Mouse (Mus musculus) cerebellum, adult 18-20 months (tissue): ENCODE data around the gene Adamts6.
A peak's percentile ranks its signal among the peaks of the same experiment; 100 is the strongest.

Source experiments
- DNase-seq, 2 experiments: peaks; one replicate each; pipeline ENCODE4 v3.0.0; 2021

Adamts6 gene

DNA sequence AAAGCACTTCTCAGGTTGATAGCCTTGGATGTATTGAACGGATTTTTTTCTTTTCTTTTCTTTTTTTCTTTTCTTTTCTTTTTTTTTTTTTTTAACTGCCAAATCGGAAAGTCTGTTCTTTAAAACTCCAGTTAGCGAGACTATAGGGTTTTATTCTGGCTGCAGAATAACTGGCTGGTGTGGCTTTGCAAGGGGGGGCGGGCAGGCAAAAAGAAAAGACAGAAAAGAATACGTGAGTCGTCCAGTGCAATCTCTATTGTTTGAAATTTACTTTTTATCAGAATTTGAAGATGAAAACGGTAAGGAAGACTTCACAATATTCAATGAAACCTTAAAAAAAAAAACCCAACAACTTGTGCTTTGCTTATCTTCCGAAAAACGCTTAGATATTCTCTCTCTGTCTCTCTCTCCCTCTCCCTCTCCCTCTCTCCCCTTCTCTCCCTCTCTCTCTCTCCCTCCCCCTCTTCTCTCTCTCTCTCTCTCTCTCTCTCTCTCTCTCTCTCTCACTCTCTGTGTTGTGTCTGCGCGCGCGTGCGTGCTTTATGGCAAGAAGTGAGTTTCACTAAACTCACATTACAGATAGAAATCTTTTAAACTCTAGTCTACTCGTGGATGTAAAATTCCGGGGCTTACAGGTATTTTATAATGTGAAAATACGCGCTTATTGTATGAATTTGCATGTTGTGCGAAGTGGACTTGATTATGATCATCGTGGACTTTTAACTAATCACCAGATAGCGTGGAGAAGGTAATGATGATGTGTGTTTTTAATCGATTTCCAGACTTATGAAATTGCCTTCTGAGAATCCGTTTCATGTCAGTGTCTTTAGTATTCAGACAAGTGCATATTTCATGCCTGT, at the start of gene Adamts6:
Gene Adamts6 (plus strand): TSS at position 470 of the 860 bp plus-strand sequence.
- DNase-seq: peak in 1 of 2 experiments; percentile 24

DNA sequence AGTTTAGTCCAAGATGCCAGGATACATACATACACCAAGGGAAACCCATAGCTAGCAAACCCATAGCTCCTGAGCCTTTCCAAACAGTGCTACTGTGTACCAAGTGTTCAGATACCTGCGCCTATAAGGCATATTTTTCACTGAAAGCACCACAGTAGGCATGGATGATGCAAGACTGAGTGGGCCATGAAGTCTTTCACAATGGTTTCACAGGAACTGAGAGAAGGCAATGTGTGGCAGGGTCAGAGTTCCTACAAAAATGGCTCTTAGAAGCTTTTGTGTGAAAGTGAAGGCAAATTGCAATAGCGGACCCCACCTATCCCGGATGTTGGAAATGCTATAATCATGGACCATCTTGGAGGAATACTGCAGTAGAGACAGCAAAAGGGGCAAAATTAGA, 28.6 kb upstream of the Adamts6 start:
- no peak for DNase-seq

DNA sequence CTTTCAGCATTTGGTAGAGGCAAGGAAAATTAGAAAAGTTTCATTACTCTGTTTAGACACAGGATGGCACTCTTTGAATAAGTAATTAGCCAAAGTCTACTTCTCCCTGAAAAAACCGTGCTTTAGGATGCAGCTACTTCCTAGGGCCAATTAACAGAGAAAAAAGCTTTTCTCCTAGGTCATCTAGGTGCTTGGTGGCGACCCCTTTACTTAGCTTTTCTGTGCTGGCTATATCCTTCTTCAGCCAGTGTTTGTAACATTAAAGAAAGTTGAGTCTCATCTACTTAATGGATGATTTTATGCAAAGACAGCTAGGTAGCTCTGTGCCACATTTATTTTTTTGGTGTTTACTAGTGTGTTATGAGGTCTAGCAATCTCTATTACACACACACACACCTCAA, 2.6 kb upstream of the Adamts6 start:
- DNase-seq: peak in 1 of 2 experiments; percentile 25

DNA sequence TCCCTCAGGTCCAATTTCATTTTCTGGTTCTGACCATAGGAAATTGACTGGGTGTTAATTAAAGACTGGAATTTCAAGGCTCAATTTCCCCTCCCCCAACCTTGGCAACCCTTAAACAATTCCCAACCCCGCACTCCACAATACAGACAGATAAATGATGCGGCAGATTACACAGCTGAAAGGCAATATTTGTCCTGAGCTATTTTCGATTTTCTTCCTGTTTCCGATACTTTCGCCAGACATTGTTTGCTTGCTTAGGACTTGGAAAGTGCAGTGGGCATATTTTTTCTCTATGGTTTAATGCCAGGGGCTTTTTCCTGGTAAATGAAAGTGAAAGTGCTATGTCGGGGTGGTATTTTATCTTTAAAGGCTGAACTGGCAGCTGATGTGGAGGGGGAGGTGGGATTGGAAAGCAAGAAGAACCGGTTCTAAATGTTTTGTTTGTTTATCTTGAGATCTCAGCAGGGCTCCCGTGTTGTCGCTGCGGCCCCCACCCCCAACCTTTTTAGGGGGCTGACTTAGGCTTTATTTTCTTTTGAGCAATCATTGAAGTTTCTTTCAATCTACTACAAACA, 1.8 kb upstream of the Adamts6 start:
- DNase-seq: peak in 1 of 2 experiments; percentile 33

- DNase-seq: no peak
Measured at GRCm38 (mm10) chr13:104286336-104286735, 1.3 kb upstream of the Adamts6 start.

DNA sequence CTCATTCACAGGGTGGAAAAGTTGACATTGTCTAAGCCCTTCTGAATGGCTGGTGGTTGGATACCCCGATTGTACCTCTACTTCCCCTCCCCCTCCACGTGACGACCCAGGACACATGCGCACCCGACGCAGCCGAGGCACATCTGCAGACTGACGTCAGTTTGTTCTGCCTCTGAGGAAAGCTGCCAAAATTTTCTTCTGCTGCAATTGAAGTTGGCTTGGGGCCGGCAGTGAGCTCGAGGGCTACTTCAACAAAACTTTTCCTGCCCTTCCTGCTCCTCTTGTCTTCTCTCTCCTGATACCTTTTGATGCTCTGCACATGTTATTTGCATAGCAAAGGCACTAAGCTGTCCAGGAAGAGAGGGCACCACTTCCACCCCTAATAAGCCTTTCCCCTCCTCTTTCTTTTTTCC, 732 bp upstream of the Adamts6 start:
- DNase-seq: peak; percentile 65 to 66

- DNase-seq: peak; percentile 36 to 53
Measured at GRCm38 (mm10) chr13:104288226-104288859, 708 bp downstream of the Adamts6 start.

GRCm38 (mm10) chr13:104289176-104289575, 1.5 kb downstream of the Adamts6 start:
- no peak for DNase-seq

- no peak for DNase-seq
Measured at GRCm38 (mm10) chr13:104295472-104295871, 7.8 kb downstream of the Adamts6 start.

GRCm38 (mm10) chr13:104329336-104329735, 41.7 kb downstream of the Adamts6 start:
- DNase-seq: no peak

DNA sequence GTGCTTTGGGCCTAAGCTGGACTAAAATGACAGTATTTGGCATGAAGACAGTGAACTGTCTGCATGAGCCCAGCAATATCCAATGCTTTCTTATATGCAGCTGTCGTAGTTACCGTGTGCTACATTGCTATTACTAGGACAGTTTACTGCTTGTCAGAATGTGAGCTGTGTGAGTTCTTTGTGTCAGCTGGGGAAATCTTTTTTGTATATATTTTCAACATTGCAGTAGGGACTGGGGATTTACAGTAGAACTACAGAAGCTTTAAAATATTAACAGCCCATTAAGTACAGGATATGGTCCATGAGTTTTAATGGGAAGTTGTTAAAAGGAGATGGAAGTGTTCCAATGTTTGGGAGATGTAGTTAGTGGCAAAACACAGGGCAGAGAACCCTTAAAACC, 42.1 kb downstream of the Adamts6 start:
- no peak for DNase-seq

- DNase-seq: no peak
Measured at GRCm38 (mm10) chr13:104352590-104352989, 65.0 kb downstream of the Adamts6 start.

DNA sequence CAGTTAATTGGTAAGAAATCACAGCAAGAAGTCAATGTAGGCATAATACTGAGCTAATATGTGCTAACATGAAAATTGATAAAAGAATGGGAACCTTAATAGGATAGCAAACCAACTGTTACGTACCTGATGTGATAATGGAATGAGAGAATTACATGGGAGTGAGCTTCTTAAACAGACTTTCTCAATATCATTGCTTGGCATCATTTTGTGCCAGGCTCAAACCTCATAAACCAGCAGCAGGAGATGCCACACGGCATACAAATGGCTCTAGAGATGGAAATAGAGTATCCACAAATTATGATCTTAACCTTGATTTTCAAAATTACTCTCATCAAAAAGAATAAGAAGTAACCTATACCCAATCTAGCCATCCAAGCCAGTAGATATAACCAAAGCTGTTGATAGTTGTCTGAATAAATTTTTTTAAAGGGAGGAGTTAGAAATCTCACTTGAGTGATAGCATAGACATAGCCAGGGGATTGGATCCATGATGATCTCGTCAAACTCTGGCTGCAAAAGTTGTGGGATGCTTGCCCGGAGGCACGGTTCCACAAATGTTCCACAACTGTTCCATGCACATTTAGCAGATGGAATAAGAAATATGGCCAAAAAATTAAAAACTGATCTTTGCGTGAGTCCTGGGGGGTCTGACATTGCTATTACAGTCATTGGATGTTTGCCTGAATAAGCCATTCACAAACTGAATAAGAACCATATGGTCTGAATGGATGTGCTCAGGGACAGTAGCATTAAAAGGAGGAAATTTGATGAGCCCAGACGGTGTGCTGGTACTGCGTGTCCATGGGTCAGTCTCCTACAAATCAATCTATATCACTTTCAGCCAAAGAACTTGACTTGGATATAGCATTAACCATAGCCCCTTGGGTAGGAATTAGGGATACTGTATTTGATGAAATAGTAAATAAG, 106.1 kb downstream of the Adamts6 start:
- peak in 1 of 2 experiments; percentile 17 for DNase-seq

DNA sequence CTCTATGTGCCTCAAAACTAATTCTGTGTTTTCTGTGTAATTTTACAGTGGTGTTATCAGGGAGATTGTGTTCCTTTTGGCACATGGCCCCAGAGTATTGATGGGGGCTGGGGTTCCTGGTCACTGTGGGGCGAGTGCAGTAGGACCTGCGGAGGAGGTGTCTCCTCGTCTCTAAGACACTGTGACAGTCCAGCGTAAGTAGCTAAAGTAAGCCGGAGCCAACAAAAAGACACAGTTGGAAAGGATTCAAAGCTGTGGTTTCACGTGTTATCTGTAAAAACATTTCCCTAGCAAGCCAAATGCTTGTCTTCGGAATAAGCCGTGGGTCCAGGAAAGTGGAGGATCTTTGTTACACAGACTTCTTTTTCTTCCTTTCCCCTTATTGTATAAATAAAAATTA, 110.2 kb downstream of the Adamts6 start:
- no peak for DNase-seq

GRCm38 (mm10) chr13:104432734-104433133, 145.1 kb downstream of the Adamts6 start:
- no peak for DNase-seq

DNA sequence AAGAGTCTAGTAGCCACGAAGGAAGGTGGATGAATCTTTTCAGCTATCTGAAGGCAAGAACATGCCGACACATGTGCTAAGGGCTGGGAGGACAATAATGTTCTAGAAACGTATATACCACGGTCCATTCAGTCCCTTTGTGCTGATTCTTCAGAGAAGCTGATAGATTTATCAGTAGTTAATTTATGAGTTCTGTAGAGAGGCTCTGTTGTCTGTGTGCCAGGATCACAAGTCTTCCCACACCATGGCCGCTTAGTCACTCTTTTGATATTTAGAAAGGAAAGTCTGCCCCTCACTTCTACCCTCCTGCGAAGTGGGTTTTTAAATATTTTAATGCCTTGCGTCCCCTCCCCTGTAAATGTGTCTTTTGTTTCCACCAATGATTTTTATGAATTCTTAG, 154.9 kb downstream of the Adamts6 start:
- DNase-seq: no peak

GRCm38 (mm10) chr13:104445437-104445836, 157.8 kb downstream of the Adamts6 start:
- no peak for DNase-seq

DNA sequence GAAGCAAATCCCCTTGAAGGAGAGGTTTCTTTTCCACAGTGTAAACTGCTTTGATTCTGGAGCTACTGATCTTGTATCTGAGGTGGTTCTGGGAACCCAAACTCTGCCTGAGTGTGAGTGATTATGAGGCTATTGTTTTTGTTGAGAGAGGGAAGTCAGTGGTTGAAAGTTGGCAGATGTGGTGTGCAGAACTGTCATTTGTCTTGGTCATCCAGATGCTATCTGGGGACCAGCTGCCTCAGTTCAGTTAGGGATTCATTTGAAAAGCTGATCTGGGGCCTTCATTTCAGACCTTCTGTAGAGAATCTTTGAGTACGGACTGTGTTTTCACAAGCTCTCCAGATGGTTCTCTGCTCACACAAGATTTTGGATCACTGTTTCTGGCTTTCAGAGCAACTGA, 159.3 kb downstream of the Adamts6 start:
- DNase-seq: no peak

- DNase-seq: no peak
Measured at GRCm38 (mm10) chr13:104447470-104447869, 159.8 kb downstream of the Adamts6 start.

DNA sequence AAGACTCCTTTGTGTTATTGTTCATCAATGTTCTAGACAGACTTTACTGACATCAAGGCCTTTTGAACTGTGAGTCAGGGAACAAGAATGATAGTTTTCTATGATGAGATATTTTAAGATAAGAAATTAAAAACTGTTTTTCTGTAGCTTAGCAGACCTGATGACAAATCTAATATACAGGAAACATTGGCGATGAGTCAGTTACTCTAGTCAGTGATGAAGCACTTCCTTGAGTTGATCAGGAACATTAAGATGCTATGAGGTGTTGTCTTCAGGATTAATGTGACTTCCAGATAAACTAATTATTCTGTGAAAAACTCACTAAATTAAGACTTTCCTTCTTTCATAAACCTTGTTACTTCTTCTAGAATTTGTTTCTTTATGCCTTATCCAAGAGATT, 160.7 kb downstream of the Adamts6 start:
- no peak for DNase-seq

DNA sequence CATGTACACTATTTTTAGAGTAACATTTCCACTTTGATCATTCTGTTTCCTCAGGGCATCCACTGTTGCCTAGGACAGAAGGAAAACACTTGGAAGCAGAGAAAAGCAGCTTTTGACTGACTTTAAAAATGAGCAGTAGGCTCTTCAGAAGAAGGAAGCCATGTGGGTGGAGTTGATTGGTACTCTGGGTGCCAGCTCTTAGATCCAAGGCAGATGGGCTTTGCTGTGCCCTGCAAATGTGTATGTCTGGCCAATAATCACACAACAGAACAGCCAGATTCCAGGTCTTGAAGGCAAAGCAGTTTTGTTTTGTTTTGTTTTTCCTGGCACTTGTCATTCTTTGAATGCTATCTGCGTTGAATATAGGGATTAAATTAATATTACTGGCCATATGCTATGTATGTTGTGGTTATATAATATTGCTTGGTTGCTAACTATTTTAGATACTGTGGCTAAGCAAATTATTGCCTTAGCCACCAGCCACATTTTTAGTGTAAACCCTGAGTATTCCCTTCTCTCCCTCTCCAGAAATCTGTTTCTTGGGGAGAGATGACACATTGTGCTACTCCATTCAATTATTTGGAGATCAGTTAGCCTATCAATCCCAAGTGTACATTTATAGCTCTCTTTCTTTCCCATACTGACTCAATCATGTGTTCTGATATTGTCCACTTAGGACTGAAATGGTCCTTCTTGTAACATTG, 165.8 kb downstream of the Adamts6 start:
- DNase-seq: no peak

DNA sequence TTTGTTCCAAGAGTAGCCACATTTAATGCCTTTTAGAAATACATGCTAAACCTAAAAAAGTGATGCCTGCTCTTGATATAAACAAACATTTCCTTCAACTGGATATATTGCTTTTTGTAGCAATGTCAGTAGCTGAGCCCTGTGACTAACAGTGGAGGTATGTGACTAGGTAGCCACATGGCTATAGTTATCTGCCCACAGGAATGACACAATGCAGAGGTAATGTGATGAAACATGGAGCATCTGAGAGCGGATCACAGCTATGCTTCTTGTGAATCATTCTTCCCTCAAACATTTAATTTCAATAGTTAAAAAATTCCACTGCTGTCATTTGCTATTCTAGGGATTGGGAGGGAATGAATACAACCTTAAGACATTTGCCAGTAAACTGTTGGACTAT, 172.7 kb downstream of the Adamts6 start:
- DNase-seq: no peak
